Mouse (Mus musculus) kidney, postnatal 10 days (tissue): ENCODE measurements around the gene Bloc1s6.

ENCODE experiments used
- DNase-seq: peaks from one replicate; pipeline ENCODE4 v3.0.0; 2021; ENCODE audit warnings: mixed read lengths

Gene Bloc1s6

DNA sequence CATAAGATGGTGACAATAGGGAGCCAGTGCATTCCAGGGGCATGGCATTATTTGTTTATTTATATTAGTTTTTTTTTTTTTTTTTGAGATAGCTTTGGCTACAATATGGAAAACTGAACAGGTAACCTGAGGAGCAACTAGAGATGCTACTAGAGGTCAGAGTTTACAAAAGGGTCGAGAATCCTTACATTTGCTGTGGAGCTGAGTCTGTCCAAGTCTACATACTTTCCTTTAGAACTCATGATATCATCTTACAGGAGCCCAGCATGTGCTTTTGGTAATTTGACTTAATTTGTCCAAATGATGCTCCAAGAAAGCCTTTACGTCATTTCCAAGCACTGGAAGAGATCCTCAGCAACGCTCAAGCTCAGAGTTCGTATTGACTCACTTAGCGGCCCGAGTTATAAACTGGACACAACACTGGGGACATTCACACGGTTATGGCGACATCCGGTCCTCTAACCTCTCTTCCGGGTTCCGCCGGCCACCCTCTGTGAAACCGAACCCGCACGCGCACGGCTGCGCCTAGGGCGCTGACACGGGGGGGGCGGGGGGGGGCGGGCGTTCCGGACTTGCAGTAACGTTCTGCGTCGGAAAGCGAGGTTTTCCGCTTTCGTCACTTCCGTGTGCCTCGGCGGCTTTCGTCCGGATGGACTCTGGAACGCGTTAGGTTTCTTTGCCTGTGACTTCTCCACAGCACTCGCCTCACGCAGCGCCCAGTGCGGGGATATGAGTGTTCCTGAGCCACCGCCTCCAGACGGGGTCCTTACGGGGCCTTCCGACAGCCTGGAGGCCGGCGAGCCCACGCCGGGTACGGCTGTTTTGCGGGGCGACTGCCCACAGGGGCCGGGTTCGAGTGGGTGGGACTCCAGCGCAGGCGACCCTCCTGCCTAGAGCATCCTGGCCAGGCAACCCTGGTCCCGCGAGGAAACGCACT lies at the start of gene Bloc1s6:
Gene Bloc1s6, plus strand, starts transcription at position 610 of the 937 bp plus-strand sequence.
- DNase-seq, result peak; percentile 93

GRCm38 (mm10) chr2:122697526-122697925 lies 40.8 kb upstream of the Bloc1s6 start:
- DNase-seq, result no peak

GRCm38 (mm10) chr2:122701012-122701411 lies 37.3 kb upstream of the Bloc1s6 start:
- no peak for DNase-seq

DNA sequence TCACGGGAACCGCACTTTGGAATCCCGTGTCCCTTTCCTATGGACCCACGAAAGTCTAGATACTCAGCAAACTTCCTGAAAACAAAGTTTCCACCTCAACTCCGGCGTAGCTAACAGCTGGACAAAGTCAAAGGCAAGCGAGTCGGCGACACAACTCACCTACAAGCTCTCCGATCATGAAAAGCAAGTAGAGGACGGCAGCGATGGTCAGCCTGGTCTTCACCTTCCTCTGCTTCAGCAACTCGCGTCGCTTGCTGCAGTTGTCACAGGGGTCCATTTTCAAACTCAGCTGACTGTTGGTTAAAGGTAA lies 36.5 kb upstream of the Bloc1s6 start:
- no peak for DNase-seq

DNA sequence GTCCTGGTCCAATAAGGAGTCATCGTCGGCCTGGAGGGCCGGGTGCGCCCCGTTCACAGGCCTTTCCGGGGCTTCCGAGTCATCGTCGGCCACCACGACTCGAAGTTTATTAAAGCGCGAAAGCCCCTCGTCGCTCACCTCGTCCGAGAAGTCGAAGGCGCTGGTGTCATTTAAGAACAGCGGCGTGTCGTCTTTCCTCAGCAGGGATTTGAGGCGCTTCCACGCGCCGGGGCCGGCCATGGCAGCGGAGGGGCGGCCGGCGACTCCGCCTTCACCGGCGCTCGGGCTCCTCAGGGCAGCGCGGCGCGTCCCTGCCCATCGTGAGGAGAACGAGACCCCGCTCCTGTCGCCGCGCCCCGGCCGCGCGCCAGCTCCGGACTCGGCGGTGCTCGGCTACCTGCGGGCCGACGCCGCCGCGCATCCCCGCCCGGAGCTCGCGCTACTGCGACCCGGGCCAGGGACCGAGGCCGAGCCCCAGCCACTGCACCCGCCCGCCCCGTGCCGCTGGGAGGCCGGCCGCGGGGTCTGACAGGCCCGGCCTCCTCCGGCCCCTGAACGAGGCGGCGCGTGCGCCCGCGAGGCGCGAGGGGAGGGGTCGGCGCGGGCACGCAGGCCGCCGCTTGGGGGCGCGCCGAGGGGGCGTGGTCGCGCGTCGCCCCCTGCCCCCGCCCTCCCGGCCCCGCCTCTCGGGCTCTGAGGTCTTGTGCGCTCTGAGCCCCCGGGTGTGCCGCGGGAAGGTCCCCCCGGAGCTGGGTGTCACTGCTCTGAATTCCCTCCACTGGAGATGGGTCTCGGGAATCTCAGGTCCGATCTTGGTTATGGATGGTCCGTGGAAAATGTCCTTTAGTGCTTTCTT lies 35.9 kb upstream of the Bloc1s6 start, which contains the start of gene Slc30a4:
Gene Slc30a4, minus strand, starts transcription at position 483 of the 856 bp plus-strand sequence.
- peak; percentile 90 for DNase-seq

GRCm38 (mm10) chr2:122704572-122704971 lies 33.7 kb upstream of the Bloc1s6 start:
- DNase-seq, result no peak

DNA sequence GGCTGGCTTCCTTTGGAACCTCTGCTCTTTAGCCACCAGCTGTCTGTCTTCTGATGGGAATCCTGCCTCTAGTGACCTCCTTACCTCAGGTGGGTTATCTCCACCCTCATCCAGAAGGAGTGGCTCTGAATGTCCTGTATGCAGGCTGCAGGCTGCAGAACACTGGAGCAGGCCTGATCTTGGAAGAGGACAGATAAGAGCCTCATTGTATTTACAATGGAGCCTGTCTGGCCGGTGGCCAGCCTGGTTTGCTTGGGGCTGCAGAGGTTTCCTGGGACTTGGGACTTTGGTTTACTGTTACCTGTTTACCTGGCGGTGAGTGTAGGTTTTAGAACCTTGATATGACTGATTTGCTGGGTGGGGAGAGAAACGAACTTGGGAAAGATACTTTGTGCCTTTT lies 30.2 kb upstream of the Bloc1s6 start:
- no peak for DNase-seq

- no peak for DNase-seq
These were observed 29.1 kb upstream of the Bloc1s6 start for GRCm38 (mm10) chr2:122709156-122709555.

DNA sequence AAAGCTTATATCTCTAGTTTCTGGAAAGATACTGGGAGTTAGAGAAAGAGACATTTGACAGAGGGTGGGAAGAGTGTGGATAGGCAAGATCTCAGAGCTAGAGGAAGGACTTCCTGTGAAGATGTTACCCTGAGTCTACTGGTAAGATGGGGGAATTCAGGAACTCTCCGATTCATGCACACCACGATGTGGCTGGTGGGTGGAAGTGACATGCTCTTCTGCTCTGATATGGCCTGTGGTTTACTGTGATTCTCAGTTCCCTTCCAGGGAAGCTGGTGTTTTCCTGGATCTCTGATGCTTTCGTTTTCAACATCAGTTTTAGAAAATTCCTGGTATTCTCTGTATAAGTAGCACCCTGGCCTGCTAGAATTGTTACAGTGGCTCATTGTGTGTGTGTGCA lies 26.4 kb upstream of the Bloc1s6 start:
- DNase-seq, result no peak

GRCm38 (mm10) chr2:122712848-122713247 lies 25.5 kb upstream of the Bloc1s6 start:
- no peak for DNase-seq

GRCm38 (mm10) chr2:122715148-122715692 lies 23.1 kb upstream of the Bloc1s6 start:
- no peak for DNase-seq

DNA sequence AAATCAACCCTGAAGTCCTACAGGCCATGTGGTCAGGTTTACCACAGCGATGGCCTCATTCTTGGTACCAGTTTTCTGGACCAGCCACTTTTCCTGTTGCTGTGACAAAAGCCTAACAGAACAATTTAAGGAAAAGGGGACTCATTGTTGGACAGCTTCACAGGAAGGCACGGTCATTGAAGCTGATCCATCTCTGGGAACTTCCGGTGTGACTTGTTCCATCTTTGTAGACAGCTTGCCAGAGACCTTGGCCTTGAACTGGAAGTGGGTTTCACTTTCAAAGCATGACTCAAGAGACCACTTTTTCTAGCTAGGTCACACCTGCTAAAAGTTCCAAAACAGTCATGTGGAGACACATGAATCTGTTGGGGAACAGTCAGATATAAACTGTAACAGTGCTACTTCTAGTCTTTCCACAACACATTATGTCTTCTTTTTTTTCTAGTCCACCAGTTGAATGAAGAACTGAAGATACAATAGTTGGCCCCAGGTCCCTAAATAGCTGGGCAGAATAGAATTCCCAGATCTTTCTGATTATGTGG lies 21.9 kb upstream of the Bloc1s6 start:
- no peak for DNase-seq

DNA sequence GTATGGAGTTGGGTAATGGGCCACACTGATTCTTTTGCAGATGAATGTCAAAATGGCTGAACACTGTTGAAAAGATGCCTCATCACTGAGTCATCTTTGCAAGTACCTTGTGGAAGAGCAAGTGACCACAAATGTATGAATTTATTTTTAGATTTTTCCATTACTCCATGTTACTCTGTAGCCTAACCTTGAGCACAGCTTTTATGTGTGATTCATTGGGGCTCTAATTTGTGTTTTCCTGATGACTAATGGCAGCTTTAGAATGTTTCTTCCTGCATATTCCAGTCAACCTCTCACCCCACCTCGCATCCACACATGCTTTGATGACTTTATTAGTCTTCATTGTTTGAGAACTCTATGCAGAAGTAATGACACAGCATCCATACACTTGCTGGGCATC lies 19.1 kb upstream of the Bloc1s6 start:
- no peak for DNase-seq

DNA sequence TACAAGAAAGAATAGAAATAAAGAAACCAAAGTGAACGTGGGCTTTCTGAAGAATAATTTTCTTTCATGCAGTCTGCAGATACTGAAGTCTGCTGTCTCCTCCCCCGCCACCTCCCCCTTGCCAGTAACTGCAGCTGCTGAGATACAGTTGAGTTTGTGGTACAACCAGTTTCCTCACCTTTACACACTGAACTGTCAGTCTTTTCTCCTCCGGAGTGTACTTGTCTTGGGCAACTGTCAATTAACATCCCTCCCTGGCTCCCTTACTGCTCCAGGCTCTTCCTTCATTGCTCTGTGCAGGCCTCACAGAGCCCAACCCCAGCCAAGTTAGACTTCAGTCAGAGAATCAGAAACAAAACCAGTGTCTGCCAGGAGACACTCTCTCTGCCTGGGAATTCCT lies 17.7 kb upstream of the Bloc1s6 start:
- DNase-seq, result no peak

DNA sequence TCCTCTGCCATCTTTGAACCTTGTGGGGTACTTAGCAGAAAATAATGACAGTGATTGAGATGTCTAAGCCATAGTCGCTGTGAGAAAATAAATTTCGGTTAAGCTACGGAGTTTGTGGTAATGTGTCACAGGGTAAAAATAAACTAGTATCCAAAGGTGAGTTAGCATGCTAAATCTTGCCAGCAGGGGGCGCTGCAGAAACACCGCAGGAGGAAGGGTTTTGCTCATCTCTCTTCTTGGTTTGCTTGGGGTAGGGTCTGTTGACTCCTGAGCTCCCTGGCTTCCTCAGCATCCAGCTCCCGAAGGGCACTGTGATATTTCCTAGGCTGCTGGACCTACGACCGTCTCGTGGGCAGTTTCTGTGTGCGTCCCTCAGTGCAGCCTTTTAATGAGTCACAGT lies 12.7 kb upstream of the Bloc1s6 start:
- peak; percentile 62 for DNase-seq

DNA sequence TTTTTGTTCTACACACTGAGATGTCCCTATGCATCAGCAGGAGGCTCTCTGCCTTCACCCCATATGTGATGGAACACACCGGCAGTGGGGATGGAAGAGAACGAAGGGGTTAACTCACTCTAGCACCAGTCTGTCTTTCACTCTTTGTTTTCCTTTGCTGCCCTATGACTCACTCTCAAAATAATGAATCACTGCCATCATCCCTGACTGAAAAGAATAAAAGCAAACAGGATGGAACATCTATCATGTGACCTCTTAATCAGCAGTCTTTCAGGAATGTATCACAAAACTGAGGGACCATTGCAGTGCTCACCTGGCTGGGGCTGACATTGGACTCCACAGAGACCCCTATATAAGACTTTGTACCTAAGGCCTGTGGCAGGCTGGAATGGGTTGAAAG lies 6.8 kb upstream of the Bloc1s6 start:
- no peak for DNase-seq

GRCm38 (mm10) chr2:122739023-122739422 lies 720 bp downstream of the Bloc1s6 start:
- DNase-seq, result no peak

DNA sequence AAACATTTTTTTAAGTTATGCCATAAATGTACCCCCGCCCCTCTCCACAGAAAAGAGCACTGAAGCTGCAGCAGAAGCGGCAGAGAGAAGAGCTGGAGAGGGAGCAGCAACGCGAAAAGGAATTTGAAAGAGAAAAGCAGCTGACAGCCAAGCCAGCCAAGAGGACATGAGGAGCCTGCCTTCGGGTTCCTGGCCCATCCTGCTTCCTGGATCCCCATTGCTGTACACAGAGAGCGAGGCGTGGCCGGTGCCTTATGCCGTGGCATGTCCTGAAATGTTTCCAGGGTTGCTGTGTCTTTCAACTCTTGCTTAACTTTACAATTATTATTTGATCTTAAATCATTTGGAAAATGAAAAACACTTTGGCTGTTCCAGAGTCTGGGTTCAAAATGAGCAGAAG lies 8.2 kb downstream of the Bloc1s6 start:
- peak; percentile 15 for DNase-seq

DNA sequence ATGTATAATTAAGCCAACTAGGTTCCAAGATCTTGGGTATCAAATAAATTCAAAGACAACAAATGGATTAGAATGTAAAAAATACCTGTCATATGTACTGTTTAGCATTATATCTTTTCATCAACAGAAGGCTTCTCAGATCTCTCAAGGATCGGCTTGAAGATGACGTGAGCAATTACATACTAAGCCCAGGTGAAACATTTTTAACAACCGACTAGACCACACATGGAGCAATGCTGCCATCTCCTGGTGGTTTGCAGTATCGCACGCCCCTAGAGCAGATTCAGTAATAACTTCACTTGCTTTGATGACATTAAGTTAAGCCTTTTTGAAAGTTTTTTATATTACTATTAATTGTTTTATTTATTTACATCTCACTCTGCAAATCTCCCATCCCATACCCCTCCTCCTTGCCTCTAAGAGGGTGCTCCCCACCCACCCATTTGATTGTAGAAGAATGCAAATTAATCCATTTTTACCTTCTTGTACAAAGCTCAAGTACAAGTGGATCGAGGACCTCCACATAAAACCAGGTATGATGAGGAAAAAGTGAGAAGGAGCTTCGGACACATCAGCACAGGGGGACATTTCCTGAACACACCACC lies 15.5 kb downstream of the Bloc1s6 start:
- peak; percentile 71 for DNase-seq

- no peak for DNase-seq
These were observed 21.5 kb downstream of the Bloc1s6 start for GRCm38 (mm10) chr2:122759791-122760190.

DNA sequence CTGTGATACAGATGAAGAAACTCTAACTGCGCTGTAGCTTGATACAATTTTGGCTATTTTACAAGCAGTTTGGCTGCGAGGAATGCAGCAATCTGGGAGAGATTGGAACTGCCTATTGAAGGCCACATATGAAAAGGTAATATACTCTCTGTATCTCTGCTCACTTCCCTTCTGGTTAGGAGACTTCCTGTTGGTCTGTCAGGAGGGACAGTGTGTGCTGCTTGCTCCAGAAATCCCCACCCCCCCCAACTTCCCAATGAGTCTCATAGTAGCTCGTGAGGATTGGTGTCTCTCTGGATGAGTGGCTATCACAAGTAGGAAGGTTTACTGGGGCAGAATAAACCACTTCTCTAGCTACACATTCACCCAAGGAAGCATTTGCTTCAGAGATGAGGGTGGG lies 24.7 kb downstream of the Bloc1s6 start:
- DNase-seq, result peak; percentile 12

DNA sequence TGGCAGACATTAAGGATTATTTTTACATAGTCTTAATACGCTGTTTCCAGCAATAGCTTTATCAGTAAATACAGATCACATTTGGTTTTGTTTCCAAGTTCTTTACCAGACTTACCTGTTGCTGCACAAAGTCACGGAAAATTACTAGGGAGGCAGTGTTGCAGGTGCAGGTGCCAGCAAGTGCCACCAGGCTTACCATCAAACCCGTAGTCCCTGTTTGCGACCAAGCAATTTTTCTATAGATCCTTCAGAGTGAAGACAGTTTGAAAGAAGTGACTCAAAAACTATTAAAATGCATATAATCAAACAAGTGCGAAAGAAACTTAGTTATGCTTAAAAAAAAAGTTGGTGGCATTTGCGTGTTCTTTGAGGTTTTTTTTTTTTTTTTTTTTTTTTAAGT lies 26.2 kb downstream of the Bloc1s6 start:
- DNase-seq, result no peak
